Mouse (Mus musculus): ENCODE data around the gene Gm3512.
A peak's percentile ranks its signal among the peaks of the same experiment; 100 is the strongest.
"Not testable (repeated sequence)": the region's sequence is repeated elsewhere in the genome, so short reads cannot be mapped to it uniquely, and the experiment has no call there.

Gene Gm3512

DNA sequence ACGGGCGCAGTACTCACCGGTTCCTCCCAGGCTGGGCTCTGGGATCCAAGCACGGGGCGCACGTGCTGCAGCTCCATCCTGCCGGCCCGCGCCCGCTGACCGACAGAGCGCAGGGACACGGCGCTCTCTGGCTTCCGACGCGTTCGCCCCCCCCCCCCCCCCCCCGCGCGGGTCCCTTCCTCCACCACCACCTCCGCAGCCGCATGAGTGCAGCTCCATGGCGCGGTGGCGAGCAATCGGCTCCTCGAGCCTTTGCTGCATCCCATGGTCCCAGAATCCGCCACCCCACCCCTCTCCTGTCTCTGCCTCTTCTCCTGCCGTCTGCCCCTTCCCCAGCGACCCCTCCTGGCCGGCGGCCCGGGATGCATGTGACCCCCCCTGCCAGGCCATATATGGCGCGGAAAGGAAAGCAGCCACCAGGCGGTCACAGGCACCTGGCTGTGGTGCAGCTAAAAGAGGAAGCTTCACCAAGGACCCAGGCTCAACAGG is at the start of gene Gm3512:
Gm3512 (minus strand) TSS at position 51 of the 489 bp plus-strand sequence.
- DNase-seq, result peak; percentile 0

DNA sequence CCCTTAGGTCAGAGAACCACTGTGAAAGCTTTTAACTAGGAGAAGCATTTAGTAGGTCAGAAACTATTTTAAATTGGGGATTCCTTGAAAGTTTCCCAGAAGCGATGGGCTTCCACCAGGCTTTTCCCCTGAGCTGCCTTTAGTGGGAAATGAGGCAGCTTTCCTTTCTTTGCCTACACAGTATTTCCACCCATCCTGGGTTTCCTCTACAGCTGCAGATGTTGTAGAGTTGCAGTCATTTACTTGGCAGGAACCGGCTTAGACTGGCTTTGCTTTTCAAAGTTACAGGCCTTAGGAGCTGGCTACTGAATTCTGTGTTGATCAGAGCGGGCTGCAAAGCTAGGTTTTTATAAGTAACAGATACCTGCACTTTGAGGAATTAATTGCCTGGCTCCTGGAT is 25.7 kb upstream of the Gm3512 start:
- DNase-seq, result peak; percentile 0

DNA sequence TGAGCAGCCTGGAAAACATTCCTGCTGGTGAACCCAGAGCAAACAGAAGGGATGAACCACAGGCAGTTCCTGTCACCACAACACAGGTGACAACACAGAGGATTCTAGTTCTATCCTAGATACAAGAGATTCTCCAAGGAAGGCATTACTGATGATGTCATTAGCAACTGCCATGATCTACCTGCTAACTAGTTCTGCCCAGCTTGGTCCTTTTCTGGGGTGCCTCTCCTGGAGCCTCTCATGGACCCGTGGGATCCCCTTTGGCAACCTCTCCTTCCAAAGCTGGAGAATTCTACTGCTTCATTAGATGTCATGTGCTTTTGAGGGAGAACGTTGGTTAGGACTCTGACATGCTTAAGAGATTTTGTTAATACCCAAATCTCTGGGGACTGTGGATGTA is 20.1 kb upstream of the Gm3512 start, which contains the start of gene Gm16434:
Gm16434 (minus strand) TSS at position 101 of the 400 bp plus-strand sequence.
- DNase-seq, result not testable (repeated sequence)

DNA sequence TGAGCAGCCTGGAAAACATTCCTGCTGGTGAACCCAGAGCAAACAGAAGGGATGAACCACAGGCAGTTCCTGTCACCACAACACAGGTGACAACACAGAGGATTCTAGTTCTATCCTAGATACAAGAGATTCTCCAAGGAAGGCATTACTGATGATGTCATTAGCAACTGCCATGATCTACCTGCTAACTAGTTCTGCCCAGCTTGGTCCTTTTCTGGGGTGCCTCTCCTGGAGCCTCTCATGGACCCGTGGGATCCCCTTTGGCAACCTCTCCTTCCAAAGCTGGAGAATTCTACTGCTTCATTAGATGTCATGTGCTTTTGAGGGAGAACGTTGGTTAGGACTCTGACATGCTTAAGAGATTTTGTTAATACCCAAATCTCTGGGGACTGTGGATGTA is 49.0 kb downstream of the Gm3512 start, which contains the start of gene Gm6676:
Gm6676 (minus strand) TSS at position 101 of the 400 bp plus-strand sequence.
- not testable (repeated sequence) for DNase-seq

DNA sequence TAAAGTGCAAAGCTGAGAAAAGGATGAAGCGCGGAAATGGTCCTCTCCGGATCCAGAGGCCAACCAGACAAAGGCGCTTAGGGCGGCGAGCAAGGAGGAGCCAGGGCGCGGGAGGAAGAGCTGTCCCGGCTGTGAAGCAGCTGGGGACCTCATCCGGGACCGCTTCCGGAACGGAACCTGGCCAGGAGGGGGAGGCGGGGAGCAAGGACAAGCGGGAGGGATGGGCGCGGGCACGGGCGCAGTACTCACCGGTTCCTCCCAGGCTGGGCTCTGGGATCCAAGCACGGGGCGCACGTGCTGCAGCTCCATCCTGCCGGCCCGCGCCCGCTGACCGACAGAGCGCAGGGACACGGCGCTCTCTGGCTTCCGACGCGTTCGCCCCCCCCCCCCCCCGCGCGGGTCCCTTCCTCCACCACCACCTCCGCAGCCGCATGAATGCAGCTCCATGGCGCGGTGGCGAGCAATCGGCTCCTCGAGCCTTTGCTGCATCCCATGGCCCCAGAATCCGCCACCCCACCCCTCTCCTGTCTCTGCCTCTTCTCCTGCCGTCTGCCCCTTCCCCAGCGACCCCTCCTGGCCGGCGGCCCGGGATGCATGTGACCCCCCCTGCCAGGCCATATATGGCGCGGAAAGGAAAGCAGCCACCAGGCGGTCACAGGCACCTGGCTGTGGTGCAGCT is 69.1 kb downstream of the Gm3512 start:
- peak; percentile 0 for DNase-seq

All from cerebellum, adult 8-10 months (tissue).